Mouse (Mus musculus) myocyte (in vitro differentiated cells): ENCODE measurements around the gene Syt1. TPM values are rescaled to one million over a fixed set of nuclear protein-coding genes. Genes with fewer than 3 reads are reported as not detected.

Experiments
- H3K27me3 ChIP-seq: one replicate; pipeline ENCODE4 v1.6.1; 2011; ENCODE audit not compliant: control insufficient read depth, insufficient read depth, insufficient read length
- H3K36me3 ChIP-seq: one replicate; pipeline ENCODE4 v1.6.1; 2011; ENCODE audit not compliant: control insufficient read depth, insufficient read depth
- H3K4me2 ChIP-seq: one replicate; pipeline ENCODE4 v1.6.1; 2011; ENCODE audit warnings: low read depth, control low read depth
- H3K4me3 ChIP-seq: one replicate; pipeline ENCODE4 v1.5.1; 2011; ENCODE audit warnings: mild to moderate bottlenecking, control low read depth, moderate library complexity
- H3K79me2 ChIP-seq: one replicate; pipeline ENCODE4 v1.6.1; 2011; ENCODE audit not compliant: control insufficient read depth, insufficient read depth
- H3ac ChIP-seq: one replicate; pipeline ENCODE4 v1.6.1; 2011; ENCODE audit not compliant: control insufficient read depth, insufficient read length
- CEBPB ChIP-seq: IDR thresholded peaks from 2 replicates; pipeline ENCODE4 v1.6.1; 2011; ENCODE audit warnings: mild to moderate bottlenecking, moderate library complexity; ENCODE audit not compliant: poor library complexity, insufficient read depth, severe bottlenecking
- E2F4 ChIP-seq: IDR thresholded peaks from one replicate; pipeline ENCODE4 v1.6.1; 2011; ENCODE audit warnings: mild to moderate bottlenecking, control low read depth, moderate library complexity; ENCODE audit not compliant: insufficient read depth
- MAX ChIP-seq: IDR thresholded peaks from one replicate; pipeline ENCODE4 v1.6.1; 2011; ENCODE audit warnings: low read depth, mild to moderate bottlenecking, control low read depth
- MYOD1 ChIP-seq, 3 experiments: IDR thresholded peaks; one replicate each; pipeline ENCODE4 v1.6.1; 2011; ENCODE audit warnings: control low read depth in 2 of 3, low read depth in 2 of 3, mild to moderate bottlenecking in 2 of 3, moderate library complexity in 1 of 3; ENCODE audit not compliant: insufficient read length in 2 of 3, control insufficient read depth in 1 of 3
- MYOG ChIP-seq, 3 experiments: IDR thresholded peaks; one replicate each; pipeline ENCODE4 v1.6.1; 2011; ENCODE audit warnings: control low read depth in 2 of 3, low read depth in 2 of 3, mild to moderate bottlenecking in 2 of 3; ENCODE audit not compliant: insufficient read length in 2 of 3, control insufficient read depth in 1 of 3, insufficient read depth in 1 of 3
- POLR2A ChIP-seq: IDR thresholded peaks from one replicate; pipeline ENCODE4 v1.6.1; 2011; ENCODE audit warnings: low read depth, mild to moderate bottlenecking, control low read depth, moderate library complexity; ENCODE audit not compliant: insufficient read length
- POLR2AphosphoS2 ChIP-seq: IDR thresholded peaks from one replicate; pipeline ENCODE4 v1.6.1; 2011; ENCODE audit warnings: low read depth, control low read depth; ENCODE audit not compliant: insufficient read length
- REST ChIP-seq: IDR thresholded peaks from one replicate; pipeline ENCODE4 v1.6.1; 2011; ENCODE audit warnings: mild to moderate bottlenecking, control low read depth, moderate library complexity; ENCODE audit not compliant: insufficient read depth, insufficient read length
- SRF ChIP-seq: IDR thresholded peaks from one replicate; pipeline ENCODE4 v1.6.1; 2011; ENCODE audit warnings: low read depth; ENCODE audit not compliant: control insufficient read depth, insufficient read length
- TCF12 ChIP-seq: IDR thresholded peaks from one replicate; pipeline ENCODE4 v1.6.1; 2011; ENCODE audit warnings: mild to moderate bottlenecking, control low read depth; ENCODE audit not compliant: poor library complexity, insufficient read depth, severe bottlenecking
- TCF3 ChIP-seq: IDR thresholded peaks from one replicate; pipeline ENCODE4 v1.6.1; 2011; ENCODE audit warnings: low read depth, control low read depth; ENCODE audit not compliant: insufficient read length
- USF1 ChIP-seq: IDR thresholded peaks from one replicate; pipeline ENCODE4 v1.6.1; 2011; ENCODE audit warnings: low read depth, mild to moderate bottlenecking, control low read depth, moderate library complexity
- polyA plus RNA-seq: library from polyadenylated mRNA; unstranded; fragments of >200 nt; fragmentation: generic; extraction: Trizol; gene quantifications from one replicate; pipeline ENCODE4 v1.2.1, GENCODE M21; 2012; ENCODE audit warnings: missing spikeins

Syt1 gene
- polyA plus RNA-seq, 1 experiment = 0.06 TPM

- no peaks in the 10 kb centered on the region for H3K36me3 ChIP-seq
- H3K27me3 ChIP-seq = no peaks in the 10 kb centered on the region
- H3K4me3 ChIP-seq = no peak overlapping the region
- no peak overlapping the region for H3K4me2 ChIP-seq
- no peaks in the 10 kb centered on the region for H3K79me2 ChIP-seq
- TF ChIP-seq MYOD1 (IDR thresholded peaks at IDR 0.05; ENCODE audit: control insufficient read depth in 1 of 3, insufficient read length in 2 of 3, low read depth in 2 of 3) = no peak
- no peak for TF ChIP-seq POLR2A
- no peak for TF ChIP-seq CEBPB
- no peak for TF ChIP-seq REST
- TF ChIP-seq POLR2AphosphoS2 = no peak
- no peak for TF ChIP-seq USF1
- no peak for TF ChIP-seq SRF
- no peak for TF ChIP-seq MYOG (IDR thresholded peaks at IDR 0.05; ENCODE audit: control insufficient read depth in 1 of 3, insufficient read depth in 1 of 3, insufficient read length in 2 of 3, low read depth in 2 of 3)
- no peak for TF ChIP-seq TCF3
- H3ac ChIP-seq = no peak overlapping the region
Measured at GRCm38 (mm10) chr10:108466539-108466938, 544.2 kb downstream of the Syt1 start.

GRCm38 (mm10) chr10:108461862-108462261, 548.9 kb downstream of the Syt1 start:
- TF ChIP-seq POLR2A (no peak), MYOG (IDR thresholded peaks at IDR 0.05; ENCODE audit: control insufficient read depth in 1 of 3, insufficient read depth in 1 of 3, insufficient read length in 2 of 3, low read depth in 2 of 3) (no peak), MYOD1 (IDR thresholded peaks at IDR 0.05; ENCODE audit: control insufficient read depth in 1 of 3, insufficient read length in 2 of 3, low read depth in 2 of 3) (no peak), CEBPB (no peak)
- H3K79me2 ChIP-seq = no peaks in the 10 kb centered on the region
- no peak overlapping the region for H3ac ChIP-seq
- no peaks in the 10 kb centered on the region for H3K36me3 ChIP-seq
- no peak overlapping the region for H3K4me2 ChIP-seq
- no peaks in the 10 kb centered on the region for H3K27me3 ChIP-seq
- H3K4me3 ChIP-seq = no peak overlapping the region

GRCm38 (mm10) chr10:108457054-108457453, 553.7 kb downstream of the Syt1 start:
- Histone ChIP-seq H3ac (no peak overlapping the region), H3K4me3 (no peak overlapping the region), H3K27me3 (no peaks in the 10 kb centered on the region), H3K79me2 (no peaks in the 10 kb centered on the region), H3K4me2 (no peak overlapping the region), H3K36me3 (no peaks in the 10 kb centered on the region)
- no peak for TF ChIP-seq CEBPB
- TF ChIP-seq MYOG (IDR thresholded peaks at IDR 0.05; ENCODE audit: control insufficient read depth in 1 of 3, insufficient read depth in 1 of 3, insufficient read length in 2 of 3, low read depth in 2 of 3) = no peak
- no peak for TF ChIP-seq TCF3
- no peak for TF ChIP-seq SRF
- no peak for TF ChIP-seq USF1
- no peak for TF ChIP-seq POLR2AphosphoS2
- no peak for TF ChIP-seq TCF12
- no peak for TF ChIP-seq MAX
- TF ChIP-seq MYOD1 (IDR thresholded peaks at IDR 0.05; ENCODE audit: control insufficient read depth in 1 of 3, insufficient read length in 2 of 3, low read depth in 2 of 3) = no peak
- no peak for TF ChIP-seq REST

- Histone ChIP-seq H3K4me3 (no peak overlapping the region), H3ac (no peak overlapping the region), H3K4me2 (no peak overlapping the region), H3K27me3 (no peaks in the 10 kb centered on the region), H3K79me2 (no peaks in the 10 kb centered on the region), H3K36me3 (no peaks in the 10 kb centered on the region)
- no peak for TF ChIP-seq REST
- TF ChIP-seq E2F4 = no peak
- TF ChIP-seq MAX = no peak
- TF ChIP-seq MYOD1 (IDR thresholded peaks at IDR 0.05; ENCODE audit: control insufficient read depth in 1 of 3, insufficient read length in 2 of 3, low read depth in 2 of 3) = no peak
- no peak for TF ChIP-seq POLR2A
- TF ChIP-seq USF1 = no peak
- TF ChIP-seq MYOG (IDR thresholded peaks at IDR 0.05; ENCODE audit: control insufficient read depth in 1 of 3, insufficient read depth in 1 of 3, insufficient read length in 2 of 3, low read depth in 2 of 3) = no peak
- no peak for TF ChIP-seq TCF3
- TF ChIP-seq SRF = no peak
- no peak for TF ChIP-seq CEBPB
- TF ChIP-seq POLR2AphosphoS2 = no peak
- TF ChIP-seq TCF12 = no peak
Measured at GRCm38 (mm10) chr10:108455883-108456282, 554.9 kb downstream of the Syt1 start.

- no peak for TF ChIP-seq CEBPB
- Histone ChIP-seq H3K4me2 (no peak overlapping the region), H3K27me3 (no peaks in the 10 kb centered on the region), H3K36me3 (no peaks in the 10 kb centered on the region), H3ac (no peak overlapping the region), H3K79me2 (no peaks in the 10 kb centered on the region), H3K4me3 (no peak overlapping the region)
Measured at GRCm38 (mm10) chr10:108455204-108455603, 555.6 kb downstream of the Syt1 start.
